Mouse (Mus musculus) liver, adult 2 months (tissue): ENCODE measurements around the gene Igf1r.

ENCODE experiments used
- CTCF ChIP-seq: fragments of 200-500 bp; IDR thresholded peaks from 2 replicates; pipeline ENCODE4 v1.5.1; 2011; ENCODE audit warnings: low read depth, low read length, control low read depth
- POLR2A ChIP-seq: fragments of 200-500 bp; IDR thresholded peaks from 2 replicates; pipeline ENCODE4 v1.6.1; 2011; ENCODE audit warnings: low read length, control low read depth; ENCODE audit not compliant: insufficient read depth; ENCODE audit errors: extremely low read depth

GRCm38 (mm10) chr7:68098098-68098497 is 145.5 kb downstream of the Igf1r start:
- TF ChIP-seq CTCF: no peak
- no peak for TF ChIP-seq POLR2A
